Mouse (Mus musculus) frontal cortex, postnatal 10 days (tissue): ENCODE results near the gene Wnt16.

ENCODE experiments used
- DNase-seq, 2 experiments: peaks; one replicate each; pipeline ENCODE4 v3.0.0; 2022; ENCODE audit warnings: low spot score in 2 of 2, mixed read lengths in 1 of 2

The Wnt16 gene

DNA sequence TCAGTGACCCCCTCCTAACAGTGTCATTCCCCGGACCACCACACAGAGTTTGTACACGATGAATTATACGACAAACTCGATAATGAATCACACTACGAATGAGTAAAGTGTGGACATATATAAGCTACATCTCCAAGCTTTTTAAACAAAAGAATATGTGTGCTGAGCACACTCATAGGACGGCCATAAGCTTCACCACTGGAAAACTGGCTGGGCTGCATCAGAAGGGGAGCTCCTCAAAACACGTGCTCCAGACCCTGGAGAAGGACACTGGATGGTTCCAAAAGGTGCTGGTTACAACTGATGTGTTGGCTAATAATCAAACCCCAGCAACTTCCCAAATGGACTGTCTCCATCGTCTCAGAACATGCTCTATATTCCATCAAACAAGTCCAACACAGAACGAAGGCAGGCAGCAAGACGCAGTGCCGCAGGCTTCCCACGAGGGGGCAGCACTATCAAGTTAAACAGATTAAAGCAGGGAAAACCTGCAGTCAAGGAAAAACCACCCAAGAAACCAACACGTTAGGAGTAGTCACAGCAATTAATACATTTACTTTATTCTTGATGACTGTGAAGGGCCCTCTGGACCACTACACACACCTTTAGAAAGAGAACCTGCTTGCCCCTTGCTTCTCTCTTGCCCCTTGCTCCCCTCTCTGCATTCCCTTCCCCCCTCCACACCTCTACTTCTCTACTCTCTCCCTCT, 37.5 kb downstream of the Wnt16 start:
- DNase-seq = peak; percentile 45 to 73

DNA sequence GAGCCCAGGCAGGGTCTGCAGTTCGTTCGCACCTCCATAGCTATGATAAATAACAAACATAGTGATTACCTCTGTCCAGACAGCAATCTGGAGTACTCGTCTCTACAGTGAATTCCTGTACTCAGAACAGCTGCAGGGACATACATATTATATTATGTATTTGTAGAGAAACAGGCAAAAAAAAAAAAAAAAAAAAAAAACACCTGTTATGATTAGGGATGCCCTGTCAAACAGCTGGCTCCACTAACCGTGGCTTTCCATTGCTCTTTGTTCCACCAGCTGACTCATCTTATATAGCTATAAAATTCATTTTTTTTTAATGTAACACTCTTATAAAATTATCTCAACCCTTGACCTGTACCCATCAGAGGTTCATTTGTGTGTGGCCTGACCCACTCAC, 38.3 kb downstream of the Wnt16 start:
- no peak for DNase-seq

DNA sequence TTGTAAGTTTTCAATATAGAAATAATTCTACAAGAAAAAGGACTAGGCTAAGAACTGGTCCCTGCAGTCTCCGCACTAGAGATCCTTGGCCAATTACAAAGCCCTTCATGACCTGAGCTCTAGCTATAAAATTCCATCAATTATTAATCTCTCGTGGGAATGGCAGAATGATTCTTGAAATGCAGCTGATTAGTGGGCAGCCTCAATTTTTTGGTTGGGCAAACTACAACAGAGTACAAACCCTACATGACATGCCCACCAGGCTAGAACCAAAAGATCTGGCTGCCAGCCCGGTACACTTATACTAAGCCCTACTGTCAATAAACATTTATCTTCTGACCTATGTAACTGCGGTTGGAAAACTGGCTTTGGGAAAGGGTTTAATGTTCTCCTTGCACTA, 39.1 kb downstream of the Wnt16 start:
- DNase-seq = no peak

DNA sequence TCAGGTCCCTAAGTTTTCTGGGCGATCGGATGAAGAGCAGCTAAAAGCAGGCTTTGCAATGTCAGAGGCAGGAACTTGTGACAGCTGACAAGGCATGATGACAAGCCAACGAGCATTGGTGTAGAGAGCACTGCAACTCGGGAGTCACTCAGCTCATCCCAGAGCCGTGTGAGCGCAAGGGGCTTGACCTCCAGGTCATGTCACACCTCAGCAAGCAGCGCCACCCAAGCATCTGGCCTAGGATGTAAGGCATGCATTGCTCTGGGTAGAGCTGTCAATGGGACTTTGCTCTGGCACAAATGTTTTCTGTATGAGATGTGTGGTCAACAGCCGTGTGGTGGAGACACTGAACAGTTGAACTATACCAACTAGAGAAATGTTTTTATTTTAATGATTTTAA, 39.9 kb downstream of the Wnt16 start:
- DNase-seq = no peak

DNA sequence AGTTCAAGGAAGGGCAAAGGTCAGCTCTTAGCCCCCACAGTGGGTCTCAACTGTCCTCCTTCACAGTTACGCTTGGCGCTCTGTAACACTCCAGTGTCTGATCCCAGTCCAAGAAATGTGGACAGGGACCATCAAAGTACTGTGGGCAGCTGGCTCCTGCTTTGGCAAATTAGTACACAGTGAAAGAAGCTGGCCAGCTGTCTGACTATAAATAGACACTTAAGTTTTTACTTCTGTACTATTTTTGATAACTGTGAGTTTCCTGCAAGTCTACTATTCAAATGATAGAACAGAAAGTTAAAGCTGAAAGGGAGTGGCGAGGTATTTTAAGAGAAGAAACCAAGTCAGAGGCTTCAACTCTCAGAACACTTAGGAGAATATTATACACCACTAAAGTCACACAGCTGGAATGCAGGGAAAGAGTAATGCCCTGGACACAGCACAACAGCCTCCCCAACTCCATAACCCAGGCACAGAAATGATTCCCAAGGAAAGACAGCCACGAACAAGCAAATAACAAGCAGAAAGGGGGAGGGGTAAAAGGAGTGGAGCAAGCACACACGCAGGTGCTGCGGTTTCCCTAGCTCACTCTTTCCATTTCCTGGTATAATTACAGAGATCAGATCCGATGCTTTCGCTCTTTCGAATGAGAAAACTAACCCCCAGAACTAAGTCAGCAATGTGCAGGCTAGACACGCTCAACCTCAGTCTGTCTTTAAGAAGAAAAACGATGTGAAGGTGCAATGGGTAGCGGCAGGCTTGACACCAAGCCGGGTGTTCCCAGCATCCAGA, 42.3 kb downstream of the Wnt16 start:
- no peak for DNase-seq

DNA sequence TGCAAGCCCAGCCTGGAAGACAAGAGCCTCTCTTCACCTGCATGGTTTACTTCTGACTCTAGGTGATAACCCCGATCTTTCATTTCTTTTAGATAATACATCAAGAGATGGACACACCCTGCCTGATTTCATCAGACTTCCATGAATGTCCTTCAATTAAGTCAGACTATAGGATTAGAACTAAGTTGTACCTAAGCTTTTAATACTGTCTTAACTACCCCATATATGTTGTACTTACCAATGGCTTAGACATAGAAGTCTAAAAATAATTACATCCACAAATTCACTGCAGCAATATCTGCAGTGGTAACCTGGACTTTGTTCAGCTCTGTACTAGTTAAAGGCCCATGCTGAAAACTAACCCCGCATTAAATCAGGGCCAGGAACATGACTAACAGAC, 44.5 kb downstream of the Wnt16 start:
- DNase-seq = no peak

DNA sequence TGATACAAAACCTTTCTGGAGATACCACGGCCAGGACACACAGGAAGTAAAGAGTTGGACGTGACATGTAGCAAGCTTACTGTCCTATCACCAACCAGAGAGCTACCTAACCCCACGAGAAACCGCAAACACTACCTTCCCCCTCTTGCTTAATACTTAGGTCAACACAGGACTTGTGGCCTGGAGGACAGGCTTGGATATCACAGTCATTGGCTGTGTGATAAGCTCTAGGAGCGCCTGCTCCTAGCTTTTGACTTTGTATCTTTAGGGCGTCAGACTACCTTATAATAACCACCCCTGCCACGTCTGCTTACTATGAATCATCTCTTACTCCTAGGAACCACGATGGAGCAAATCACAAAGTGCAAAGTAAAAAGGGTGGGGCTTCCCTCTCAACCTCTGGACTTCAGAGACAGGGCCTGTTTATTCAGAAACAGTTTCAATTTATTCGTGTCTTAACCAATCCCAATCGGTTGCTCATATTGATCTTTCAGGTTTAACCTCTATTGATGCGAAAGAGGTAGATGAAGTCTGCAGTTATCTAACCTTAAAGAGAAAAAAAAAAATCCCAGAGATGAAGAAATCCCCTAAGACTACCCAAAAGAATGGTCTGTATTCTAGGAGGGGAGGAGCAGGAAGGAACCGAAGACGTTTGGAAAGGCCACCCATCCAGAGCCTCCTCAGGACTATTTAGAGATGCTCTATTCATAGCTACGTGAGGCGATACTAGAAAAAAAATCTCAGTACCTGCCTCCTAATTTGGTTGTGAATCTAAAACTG, 51.9 kb downstream of the Wnt16 start:
- DNase-seq = no peak

DNA sequence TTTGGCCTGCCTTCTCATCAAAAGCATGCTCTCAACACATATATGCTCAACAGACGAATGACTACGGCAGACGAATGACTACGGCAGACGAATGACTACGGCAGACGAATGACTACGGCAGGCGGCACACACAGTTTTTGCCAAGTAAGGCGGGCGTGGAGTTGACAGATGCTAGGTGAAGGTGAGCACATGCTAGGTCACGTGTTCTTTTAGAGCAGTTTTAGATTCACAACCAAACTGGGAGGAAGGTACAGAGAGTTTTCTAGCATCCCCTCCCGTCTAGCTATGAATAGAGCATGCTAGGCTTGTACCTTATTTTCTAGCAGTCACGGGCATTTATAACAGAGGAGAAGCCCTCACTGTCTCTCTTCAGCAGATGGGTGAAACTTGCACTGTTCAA, 52.8 kb downstream of the Wnt16 start:
- no peak for DNase-seq

DNA sequence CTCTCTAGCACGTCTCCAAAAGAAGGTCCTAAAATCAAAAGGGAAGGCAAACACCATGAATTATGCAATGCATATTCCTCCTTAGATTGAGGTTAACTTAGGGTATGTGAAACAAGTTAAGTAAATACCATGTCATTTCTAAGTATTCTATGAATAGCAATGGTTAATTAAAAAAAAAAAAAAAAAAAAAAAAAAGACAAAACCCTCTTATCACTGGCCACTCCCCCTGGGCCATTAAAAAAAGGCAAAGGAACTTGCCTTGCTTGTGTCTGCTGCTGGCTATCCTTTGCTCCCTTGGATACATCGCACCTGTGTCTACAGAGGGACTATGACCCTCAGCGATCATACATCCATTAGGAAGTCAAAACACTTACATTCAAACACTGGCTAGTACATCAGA, 55.3 kb downstream of the Wnt16 start:
- DNase-seq = no peak

DNA sequence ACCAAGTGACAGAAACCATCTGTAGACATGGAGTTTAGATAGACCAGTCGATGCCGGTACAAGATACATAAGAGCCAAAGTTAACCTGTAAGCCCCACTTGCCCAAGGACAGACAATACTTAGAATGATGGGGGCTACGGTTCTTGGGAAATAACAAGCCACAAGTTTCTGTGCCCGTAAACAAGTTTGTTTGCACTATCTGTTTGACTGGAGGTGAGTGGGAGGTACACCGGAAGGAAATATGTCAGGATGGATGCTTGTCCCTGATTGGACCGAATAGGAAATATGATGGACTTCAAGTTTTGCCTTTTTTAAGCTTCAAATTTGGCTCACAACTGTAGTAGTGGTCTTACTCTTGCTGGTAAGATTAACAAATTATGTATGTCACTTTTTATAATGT, 55.7 kb downstream of the Wnt16 start:
- no peak for DNase-seq

DNA sequence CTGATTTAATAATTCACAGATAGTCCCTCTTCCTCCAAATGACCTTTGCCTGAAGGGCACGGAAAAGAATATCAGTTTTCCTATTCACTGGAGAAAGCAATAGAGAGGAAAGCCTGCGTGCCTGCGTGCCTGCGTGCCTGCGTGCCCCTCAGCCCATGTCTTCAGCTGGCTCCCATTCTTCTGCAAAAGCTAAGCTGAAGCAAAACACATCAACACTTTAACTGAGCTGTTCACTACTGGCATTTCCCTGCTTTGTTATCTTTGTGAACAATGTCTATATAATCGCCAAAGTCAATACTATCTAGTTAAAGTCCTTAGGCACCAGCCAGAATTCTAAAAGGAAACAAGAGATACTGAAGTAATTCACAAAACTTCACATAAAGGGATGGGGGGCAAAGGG, 56.4 kb downstream of the Wnt16 start:
- no peak for DNase-seq

DNA sequence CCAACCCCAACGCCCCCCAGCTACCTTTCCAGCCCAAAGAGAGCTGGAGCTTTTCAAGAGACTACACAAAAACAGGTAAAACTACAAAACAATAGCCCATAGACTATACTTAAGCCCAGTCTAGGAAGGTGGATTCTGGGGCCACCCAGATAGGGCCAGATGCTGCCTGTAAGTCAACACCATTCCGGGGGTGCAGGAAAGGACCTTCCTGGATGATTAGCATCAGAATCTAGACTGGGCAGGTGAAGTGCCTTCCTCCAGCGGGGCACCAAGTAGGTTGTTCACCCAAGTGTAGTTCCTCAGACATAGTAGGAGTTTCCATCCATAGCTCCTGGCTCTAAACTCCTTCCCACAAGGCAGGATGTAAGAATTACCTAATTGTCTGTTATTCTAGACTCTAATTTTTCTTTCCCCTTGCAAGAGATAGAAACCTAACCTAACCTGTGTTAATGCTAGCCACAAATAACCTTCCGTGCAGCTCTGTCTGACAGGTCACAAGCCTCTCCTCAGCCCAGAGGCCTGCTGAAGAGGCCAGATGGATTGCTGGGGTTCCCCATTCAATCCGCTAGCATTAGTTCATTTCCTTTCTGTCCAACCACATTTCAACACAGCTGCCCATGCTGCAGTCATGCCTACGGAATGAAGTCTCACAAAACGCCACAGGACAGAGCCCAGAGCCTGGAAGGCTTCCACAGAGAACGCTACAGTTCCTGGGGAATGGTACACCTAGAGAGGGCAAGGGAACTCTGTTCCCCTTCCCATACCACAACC, 59.3 kb downstream of the Wnt16 start:
- no peak for DNase-seq
